Mouse (Mus musculus) B cell, adult 2 months (primary cell): ENCODE data around the gene Letm1.

Experiments
- DNase-seq, 2 experiments: peaks; one replicate each; pipeline ENCODE4 v3.0.0; 2022

Letm1 gene

DNA sequence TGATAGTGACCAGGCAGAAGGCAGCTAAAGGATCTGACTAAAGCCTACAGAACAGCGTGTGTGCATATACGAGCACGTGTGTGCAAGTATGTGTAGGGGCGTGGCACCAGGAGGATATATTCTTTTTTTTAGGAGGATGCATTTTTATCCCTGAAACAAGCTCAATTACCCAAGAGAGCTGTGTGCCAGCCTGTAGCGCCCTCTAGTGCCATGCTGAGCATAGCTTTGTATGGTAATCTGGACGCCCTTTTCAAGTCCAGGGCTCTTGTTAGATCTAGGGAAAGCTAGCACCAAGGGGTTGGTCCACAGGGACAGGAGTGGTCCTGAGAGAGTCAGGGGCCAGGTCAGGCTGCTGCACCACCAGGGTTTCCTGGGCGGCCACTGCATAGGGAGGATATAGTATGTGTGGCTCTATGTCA, 44.7 kb downstream of the Letm1 start:
- peak; percentile 54 to 63 for DNase-seq

DNA sequence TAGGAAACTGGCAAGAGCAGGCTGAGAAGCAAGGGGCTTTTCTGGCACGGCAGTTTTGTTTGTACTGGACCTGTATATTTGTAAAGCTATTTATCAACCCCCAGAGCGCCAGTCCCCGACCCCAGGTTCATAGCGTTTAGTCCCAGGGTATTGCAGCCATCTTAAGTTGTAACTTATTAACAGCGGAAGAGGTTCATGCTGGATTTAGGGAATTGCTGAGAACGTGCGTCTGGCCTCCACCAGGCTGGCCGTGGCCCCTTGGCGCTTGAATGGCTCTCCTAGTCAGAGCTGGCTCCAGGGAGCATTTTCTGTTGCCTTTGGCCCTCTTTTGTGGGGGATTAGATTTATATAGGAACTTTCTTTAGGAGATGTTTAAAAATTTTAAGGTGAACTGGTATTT, 46.4 kb downstream of the Letm1 start:
- no peak for DNase-seq

GRCm38 (mm10) chr5:33735412-33736092, 47.1 kb downstream of the Letm1 start:
- no peak for DNase-seq

- no peak for DNase-seq
These were observed 48.8 kb downstream of the Letm1 start for GRCm38 (mm10) chr5:33733837-33734236.

DNA sequence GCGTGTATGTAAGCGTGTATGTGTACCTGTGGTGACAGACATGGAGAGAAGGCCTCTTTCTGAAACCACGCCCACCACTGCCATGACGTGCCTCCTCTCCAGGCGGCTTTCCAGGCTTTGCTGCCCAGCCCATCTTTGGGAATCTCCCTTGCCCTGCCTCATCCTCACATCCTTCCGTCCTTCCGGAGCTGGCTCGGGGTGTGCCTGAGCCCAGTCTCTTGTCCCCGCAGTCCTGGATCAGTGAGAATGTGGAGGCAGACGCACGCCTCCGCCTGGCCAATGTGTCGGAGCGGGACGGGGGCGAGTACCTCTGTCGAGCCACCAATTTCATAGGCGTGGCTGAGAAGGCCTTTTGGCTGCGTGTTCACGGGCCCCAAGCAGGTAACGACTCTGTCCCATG, 51.6 kb downstream of the Letm1 start:
- DNase-seq, result no peak

DNA sequence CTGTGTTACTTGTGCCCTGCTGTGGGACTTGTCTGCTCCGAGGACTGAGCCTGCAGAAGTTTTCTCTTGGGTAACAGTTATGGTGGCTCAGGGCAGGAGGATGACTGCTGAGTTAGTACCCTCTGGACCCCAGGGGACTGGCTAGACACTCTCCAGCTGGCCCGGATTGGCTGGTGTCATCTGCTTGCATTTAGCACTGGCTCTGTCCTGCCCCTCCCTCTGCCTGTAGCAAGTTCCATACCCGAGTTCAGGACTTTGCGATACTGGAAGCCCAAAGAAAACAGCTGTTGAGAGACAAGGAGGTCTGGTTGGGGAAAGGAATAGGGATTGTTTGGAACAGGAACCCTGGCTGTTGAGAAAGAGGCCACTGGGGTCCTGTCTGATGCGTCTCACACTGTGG, 52.1 kb downstream of the Letm1 start:
- no peak for DNase-seq

DNA sequence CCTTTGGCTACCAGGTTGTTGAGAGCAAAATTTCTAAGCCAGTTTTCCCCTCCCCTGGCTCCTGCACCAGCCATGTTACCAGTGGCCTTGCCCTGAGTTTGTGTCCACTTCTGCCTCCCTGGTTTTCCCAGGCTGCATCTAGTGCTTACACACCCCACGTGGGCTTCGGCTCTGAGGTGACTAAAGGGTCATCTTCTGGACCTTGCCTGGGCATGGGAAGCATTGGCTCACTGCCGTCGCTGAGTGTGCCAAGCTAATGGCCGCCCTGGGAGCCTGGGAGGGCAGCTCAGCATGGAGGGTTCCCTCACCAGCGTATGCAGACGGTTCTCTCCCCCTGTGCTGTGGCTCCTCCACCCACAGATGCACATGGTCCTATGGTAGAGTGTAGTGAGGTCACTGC, 53.8 kb downstream of the Letm1 start:
- no peak for DNase-seq

DNA sequence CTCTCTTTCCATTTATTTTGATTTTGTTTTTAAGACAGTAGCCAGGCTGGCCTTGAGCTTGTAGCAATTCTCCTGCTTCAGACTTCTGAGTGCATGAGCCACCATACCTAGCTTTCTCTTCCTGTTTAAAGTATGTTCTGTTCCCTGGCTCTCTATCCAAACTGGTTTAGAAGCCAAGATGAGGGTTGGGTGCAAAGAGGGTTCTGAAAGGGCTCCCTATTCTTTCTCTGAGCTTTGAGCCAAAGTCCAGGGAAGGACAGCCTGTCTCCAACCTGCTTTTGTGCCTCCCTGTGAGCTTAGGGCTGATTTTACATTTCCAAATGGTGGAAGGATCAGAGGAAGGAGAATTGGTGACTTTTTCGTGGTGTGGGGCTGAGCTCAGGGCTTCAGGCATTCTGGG, 55.7 kb downstream of the Letm1 start:
- no peak for DNase-seq

GRCm38 (mm10) chr5:33726081-33726647, 56.5 kb downstream of the Letm1 start:
- DNase-seq, result no peak

DNA sequence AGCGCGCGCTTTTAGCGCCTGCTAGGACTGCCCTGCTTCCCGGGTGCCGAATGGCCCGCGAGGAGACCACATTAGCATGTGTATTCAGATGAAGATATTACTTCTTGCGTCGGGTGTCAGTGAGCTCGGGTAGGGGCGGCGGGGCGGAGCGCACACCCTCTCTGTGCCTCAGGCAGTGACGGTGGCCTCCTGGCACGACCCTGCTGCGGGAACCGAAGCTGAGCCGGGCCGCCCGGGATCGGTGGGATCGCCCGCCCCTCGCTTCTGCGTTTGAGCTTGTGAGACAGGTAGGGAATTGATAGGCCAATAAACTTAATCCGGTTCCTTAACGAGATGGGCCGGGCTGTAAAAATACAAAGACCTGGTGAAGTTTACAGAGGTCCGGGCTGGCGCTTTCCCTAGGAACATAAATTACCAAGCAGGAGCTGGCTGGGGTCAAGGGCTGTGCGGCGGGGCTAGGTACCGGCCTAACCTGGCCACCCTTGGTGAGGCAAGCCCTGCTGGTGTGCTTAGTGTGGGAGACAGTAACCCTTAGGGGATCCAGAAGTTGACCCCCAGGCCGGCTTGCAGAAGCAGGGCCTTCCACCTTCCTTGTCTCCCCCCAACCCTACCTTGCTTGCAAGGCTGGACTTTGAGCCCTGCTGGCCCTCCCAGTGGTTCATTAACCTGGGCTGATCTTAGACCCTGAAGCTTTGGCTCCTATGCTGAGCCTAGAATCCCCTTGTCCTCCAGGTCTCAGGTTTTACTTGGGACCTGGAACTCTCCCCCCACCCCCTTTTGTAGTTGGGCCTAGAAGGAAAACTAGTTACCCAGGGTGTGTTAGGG, 58.8 kb downstream of the Letm1 start:
- DNase-seq, result no peak

DNA sequence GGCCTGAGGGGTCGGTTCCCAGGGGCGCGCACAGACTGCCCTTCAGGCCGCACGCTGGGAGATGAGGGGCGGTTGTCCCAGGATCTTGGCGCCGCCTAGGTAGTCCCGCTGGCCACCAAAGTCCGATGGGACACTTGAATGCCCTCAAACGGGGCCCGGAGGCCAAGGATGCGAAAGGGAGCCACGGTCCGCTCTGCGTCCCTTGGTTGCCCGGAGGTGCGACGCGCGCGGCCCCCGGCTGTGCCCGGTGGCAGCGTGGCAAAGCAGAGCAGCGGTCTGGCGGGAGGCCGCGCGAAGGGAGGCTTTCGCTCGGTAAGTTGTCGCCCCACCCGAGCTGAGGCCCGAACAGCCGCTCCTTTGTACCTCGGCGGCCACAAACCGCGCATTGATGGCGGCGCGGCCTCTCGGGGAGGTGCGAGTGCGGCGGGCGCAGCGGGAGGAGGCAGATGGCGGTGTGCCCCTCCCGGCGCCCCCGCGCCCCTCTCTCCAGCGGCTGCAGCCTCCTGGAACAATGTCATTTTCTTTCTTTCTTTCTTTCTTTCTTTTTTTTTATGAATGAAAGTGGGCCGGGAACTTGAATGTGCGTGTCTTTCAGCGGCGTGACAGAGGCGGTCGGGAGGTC, 59.5 kb downstream of the Letm1 start:
- DNase-seq, result peak; percentile 13 to 24

DNA sequence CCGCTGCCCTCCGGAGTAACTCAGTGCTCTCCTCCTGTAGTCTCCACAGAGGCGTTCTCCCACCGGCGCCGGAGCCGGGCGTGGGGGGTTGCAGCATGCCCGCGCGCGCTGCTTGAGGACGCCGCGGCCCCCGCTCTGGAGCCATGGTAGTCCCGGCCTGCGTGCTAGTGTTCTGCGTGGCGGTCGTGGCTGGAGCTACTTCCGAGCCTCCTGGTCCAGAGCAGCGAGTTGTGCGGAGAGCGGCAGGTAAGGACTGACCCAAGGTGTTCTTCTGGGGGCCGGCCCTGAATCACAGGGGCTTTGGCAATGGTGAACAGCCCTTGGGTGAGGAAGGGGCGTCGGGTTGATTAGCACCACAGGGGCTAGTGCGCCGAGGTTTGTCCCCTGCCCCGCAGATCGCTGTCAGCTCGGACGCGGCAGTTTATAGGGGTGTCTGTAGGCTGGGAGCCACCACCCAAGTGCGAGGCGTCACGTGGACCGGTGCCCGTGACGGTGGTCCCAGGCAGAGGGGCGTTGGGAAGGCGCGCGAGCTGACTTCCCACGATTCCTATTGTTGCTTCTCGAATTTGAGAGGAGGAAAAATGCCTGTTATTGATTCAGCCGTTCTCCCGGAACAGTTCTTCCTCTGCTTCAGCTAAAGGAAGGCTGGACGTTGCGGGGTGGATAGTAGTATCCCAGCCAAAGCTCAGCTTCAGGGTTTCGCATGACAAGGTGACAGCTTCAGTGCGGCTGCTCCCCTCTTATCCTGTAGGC, 60.2 kb downstream of the Letm1 start:
- peak in 1 of 2 experiments; percentile 37 for DNase-seq

DNA sequence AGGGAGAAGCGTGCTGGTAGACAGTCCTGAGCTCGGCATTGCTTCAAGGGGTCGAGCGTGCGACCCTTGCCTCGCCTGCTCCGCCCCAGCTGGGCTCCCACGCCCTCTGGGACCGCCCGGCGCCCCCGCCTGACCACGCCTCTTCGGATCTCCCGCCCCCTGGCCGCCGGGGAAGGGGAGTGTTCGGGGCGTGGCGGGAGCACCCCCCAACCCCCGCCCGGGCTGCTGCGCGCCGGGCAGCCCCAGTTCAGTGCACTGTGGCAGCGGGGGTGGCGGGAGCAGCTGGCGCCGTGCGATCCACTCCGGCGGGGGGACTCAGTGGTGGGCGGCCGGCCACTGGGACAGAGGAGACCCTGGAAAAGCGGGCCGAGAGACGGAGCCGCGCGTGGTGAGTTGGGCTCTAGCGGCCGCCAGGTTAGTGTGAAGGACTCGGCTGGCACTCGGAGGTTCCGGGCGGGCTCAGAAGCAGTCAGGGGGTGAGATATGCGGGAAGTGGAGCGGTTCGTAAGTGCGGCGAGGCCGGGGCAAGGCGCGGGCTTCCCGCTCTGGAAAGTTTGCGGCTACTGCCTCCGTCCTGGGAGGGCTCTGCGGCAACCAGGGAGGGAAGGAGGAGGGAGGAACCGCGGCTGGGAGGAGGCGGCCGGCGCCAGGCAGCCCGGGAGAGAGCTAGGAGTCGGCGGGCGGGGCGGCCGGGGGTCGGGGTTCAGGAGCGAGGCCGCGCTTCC, 60.9 kb downstream of the Letm1 start, which contains the start of gene Fgfr3:
TSS of gene Fgfr3 (plus strand) at position 134 of the 725 bp plus-strand sequence.
- DNase-seq, result peak; percentile 52 to 56

DNA sequence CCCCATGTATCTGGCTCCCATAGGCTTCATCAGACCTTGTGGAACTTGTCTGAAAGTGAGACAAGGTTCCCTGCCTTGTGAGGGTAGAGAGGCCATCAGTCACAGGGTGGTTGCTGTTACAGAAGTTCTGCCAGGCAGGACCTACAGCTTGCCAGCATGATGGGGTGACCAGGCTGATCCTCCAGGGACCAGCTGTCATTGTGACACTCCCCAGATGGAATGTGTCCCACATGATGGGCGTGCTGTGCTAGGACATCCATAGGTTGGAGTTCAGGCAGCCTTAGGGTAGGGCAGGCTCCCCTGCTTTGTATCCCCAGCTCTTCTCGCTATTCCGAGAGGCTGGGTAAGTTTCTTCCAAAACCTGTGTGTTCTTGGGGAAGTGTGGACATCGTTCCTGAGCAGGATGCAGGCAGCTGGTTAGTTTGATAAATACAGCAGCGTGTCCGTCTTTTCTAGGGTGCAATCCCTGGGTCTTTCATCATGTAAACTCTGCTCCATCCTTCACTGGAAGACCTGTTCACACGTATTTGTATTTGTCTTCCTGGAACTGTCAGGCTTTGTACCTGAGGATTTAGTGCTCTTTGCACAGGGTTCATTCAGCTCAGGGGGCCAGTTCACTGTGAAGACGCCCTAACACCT, 61.6 kb downstream of the Letm1 start:
- no peak for DNase-seq

DNA sequence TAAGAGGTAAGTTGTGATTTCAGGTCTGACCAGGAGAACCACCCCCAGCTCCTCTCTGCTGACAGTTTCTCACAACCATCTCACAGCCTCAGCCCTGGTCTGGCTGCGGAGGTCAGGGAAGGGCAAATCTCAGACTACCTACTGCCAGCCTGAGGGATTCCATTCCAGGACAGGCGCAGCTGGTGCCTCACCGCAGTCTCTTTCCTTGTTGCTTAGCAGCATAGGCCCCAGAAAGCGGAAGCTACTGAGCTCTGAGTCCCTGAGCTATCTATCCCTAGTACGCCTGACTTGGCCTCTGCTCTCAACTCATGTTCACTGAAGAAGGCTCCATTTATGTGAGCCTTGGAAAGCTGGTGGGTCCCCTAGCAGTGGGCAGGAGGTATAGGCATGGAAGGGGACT, 64.2 kb downstream of the Letm1 start:
- DNase-seq, result no peak

DNA sequence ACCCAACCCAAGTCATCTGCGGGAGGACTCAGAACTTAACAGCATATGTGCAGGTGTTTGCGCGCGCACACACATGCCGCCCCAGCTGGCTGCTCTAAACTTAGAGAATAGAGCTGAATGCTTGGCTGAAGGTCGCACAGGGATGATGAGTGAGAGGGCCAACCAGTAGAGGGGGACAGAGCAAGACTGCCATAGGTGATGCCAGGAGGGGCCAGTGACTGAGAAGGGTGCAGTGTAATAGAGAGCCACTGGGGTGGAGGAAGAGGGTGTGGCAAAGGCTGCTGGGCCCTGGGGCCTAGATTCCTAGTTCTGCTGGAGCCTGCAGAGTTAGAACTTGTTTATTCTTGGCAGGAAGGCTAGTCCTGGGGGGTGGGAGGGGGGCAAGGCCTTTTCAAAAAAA, 66.2 kb downstream of the Letm1 start:
- DNase-seq, result no peak

- no peak for DNase-seq
These were observed 67.4 kb downstream of the Letm1 start for GRCm38 (mm10) chr5:33715182-33715581.

GRCm38 (mm10) chr5:33712550-33712949, 70.1 kb downstream of the Letm1 start:
- no peak for DNase-seq

DNA sequence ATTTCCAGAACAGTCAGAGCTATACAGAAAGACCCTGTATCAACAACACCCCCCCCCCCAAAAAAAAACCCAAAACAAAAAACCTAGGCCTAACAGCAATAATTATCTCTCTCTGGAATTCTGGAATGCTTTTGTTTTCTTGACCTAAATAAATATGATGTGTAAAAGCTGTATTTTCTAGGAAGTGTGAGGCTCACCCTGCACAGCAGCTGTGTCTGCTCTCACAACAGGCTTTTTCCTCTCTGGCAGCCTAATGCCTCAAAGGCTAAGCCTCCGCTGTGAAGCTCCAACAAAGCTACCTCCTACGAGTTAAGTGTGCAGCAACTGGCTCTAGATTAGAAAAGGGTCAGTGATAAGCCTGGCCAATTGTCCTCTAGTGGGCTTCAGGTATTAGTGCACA, 73.6 kb downstream of the Letm1 start:
- no peak for DNase-seq

DNA sequence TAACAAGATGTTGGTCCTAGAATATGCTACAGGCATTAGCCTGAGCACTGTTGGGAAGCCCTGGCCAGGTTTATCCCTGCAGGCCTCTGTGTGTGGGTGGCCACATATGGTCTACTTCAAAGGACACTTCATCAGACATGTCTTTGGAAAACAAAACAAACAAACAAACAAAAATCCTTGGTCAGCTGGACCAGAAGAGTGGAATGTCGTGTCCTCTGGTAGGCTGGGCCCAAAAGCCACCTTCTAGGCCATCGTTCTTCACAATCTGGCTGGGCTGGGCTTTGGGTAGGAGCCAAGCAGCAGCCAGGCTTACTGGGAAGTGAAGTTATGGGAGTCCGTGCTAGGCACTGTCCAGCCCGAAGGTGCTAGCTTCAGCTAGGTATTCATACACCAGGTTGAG, 75.5 kb downstream of the Letm1 start:
- DNase-seq, result no peak

- DNase-seq, result no peak
These were observed 76.3 kb downstream of the Letm1 start for GRCm38 (mm10) chr5:33706350-33706629.
